Mouse (Mus musculus): Measurements from ENCODE around the gene Adgrl2.

Gene Adgrl2

GRCm38 (mm10) chr3:148818414-148819105, 171.8 kb downstream of the Adgrl2 start:
- no peak for DNase-seq

GRCm38 (mm10) chr3:148817491-148817890, 172.9 kb downstream of the Adgrl2 start:
- no peak for DNase-seq

GRCm38 (mm10) chr3:148813121-148813520, 177.2 kb downstream of the Adgrl2 start:
- DNase-seq = no peak

GRCm38 (mm10) chr3:148812059-148812458, 178.3 kb downstream of the Adgrl2 start:
- no peak for DNase-seq

- no peak for DNase-seq
Measured at GRCm38 (mm10) chr3:148806977-148807376, 183.4 kb downstream of the Adgrl2 start.

- DNase-seq = no peak
Measured at GRCm38 (mm10) chr3:148793286-148793913, 197.0 kb downstream of the Adgrl2 start.

GRCm38 (mm10) chr3:148770310-148770709, 220.0 kb downstream of the Adgrl2 start:
- DNase-seq = no peak

Measured in cerebellum, adult 9-11 months (tissue).